Mouse (Mus musculus) neutrophil, adult 5-6 weeks (primary cell): ENCODE data around the gene Tnfsf13. TPM values are rescaled to one million over a fixed set of nuclear protein-coding genes. Genes with fewer than 3 reads are reported as not detected.

Source experiments
- ATAC-seq: fragments of 151-379, 151-347 bp; 2 replicates; pipeline ENCODE4 v1.8.0; 2017; ENCODE audit warnings: mild to moderate bottlenecking, moderate TSS enrichment; ENCODE audit not compliant: insufficient number of reproducible peaks, poor library complexity, low FRiP score, severe bottlenecking; ENCODE audit errors: extremely low read depth
- total RNA-seq: library from RNA; stranded (forward); fragments of 200-1000 nt; gene quantifications from 2 replicates; pipeline ENCODE4 v1.2.3, GENCODE M21; 2017

Gene Tnfsf13
- total RNA-seq, 1 experiment from 2014 or later = 3.7 TPM

GRCm38 (mm10) chr11:69682840-69683533 lies 2.6 kb downstream of the Tnfsf13 start:
- peak; percentile 66; the same call in 1 of the 2 replicates for ATAC-seq

- no peak for ATAC-seq
Observed at GRCm38 (mm10) chr11:69682209-69682839, 3.3 kb downstream of the Tnfsf13 start.

DNA sequence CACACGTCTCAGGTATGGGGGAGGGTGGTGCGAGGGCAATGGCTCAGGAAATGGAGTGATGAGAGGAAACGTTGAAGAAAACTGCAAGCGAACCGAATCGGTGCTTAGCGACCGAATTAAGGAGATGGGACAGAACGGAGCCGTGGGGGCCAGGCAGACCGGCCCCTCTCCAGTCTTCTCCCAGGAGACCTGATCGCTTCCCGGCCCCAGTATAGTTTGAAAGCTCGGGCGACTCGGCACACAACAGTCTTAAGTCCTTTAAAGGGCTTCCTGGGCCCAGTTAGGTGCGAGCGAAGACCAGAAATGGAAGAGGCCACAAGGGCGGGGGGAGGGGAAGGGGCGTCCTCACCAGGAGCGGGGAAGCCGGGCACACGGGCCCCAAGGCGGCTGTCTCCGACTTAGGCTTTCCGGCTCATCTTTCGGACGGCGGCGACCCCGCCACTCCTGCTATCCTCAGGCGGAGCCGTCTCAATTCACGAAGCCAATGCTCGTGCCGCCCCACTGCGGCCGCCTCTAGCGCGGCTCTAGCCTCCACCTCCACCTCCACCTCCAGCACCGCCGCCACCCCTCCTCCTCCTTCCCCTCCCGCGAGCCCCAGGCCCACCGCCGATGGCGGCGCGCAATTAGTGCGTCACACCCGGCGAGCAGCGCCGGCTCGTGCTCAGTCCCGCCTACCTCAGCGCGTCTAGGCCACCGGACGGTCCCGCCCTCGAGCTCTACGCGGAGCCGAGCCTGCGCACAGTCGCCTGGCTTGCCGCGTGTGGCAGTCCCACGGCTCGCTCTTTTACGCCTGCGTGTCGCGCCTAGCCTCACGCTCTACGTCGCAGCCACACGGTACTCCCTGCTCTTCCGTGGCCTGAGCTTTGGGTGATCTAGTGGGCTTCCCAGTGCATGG lies 4.0 kb downstream of the Tnfsf13 start, which contains the start of gene Senp3:
Gene Senp3, minus strand, starts transcription at position 771 of the 895 bp plus-strand sequence.
- peak; percentile 84 for ATAC-seq

GRCm38 (mm10) chr11:69680136-69680855 lies 5.3 kb downstream of the Tnfsf13 start:
- ATAC-seq = no peak

DNA sequence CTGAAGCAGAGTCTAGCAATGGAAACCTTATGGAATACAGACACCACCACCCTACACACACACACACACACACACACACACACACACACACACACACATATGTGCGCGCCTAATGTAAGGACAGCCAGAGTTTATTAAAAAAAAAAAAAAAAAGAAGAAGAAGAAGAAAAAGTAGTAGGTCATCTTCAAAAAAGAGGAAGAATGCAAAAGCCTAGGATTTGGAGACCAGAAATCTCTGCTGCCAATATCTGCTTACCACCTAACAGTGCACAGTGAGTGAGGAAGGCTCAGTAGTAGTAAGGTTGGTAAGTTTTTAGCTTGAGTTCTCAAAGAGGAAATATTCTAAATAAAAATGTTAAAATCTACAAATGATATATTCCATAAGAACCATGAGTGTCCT lies 6.4 kb downstream of the Tnfsf13 start:
- ATAC-seq = no peak

GRCm38 (mm10) chr11:69672211-69672706 lies 13.3 kb downstream of the Tnfsf13 start, which contains the start of gene Eif4a1:
Gene Eif4a1 (minus strand): TSS chr11:69672423.
- peak; percentile 88 for ATAC-seq

DNA sequence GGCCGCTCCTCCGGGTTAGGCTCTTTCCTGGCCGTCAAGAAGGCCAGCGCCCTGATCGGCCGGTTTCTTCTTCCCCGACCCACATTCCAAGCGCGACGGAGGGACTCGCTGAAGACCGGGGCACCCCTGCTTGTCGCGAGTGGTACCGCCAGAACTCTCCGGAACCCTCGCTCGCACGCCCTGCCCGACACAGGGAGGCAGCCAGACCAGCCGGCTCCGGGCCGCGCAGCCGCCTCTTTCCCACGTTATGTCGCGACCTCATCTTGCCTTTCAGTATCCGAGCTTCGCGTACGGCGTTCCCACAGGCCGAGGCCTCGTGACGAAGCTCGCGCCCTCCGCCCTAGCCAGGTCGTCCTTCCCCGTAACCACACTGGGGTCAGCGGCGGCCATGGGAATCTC lies 13.9 kb downstream of the Tnfsf13 start:
- ATAC-seq = no peak

- ATAC-seq = peak; percentile 65
Observed at GRCm38 (mm10) chr11:69670786-69671725, 14.5 kb downstream of the Tnfsf13 start.

GRCm38 (mm10) chr11:69666665-69667005 lies 18.9 kb downstream of the Tnfsf13 start:
- no peak for ATAC-seq

DNA sequence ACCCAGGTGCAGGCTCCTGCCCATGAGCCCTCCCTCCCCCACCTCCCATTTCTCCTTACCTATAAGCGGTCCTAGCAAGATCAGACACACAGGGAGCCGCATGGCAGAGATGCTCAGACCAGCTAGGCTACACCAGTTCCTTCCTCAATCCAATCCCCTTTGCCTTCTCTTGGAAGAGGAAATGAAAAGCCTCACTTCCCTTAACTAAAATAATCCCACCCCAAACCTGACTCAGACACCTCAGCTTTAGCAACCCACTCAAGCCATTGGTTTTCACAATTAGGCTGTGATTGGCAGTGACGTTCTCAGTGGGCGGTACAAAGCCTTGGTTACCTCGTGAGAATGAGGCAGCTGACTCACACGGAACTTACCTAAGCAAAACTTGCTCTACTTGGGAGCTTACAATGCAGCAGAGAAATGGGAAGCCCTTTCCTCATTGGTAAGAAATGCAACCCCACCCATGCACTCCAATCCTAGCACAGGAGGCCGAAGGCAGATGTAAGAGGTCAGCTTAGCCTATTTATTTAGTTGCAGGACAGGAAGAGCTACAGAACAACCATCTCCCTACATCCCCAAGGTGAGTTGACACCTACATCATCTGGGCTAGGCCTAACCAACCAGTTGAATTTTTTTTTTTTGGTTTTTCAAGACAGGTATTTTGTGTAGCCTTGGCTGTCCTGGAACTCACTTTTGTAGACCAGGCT lies 19.5 kb downstream of the Tnfsf13 start, which contains the start of gene Cd68:
Gene Cd68, minus strand, starts transcription at position 193 of the 704 bp plus-strand sequence.
- peak; percentile 76 for ATAC-seq

GRCm38 (mm10) chr11:69665457-69665960 lies 20.1 kb downstream of the Tnfsf13 start:
- no peak for ATAC-seq

DNA sequence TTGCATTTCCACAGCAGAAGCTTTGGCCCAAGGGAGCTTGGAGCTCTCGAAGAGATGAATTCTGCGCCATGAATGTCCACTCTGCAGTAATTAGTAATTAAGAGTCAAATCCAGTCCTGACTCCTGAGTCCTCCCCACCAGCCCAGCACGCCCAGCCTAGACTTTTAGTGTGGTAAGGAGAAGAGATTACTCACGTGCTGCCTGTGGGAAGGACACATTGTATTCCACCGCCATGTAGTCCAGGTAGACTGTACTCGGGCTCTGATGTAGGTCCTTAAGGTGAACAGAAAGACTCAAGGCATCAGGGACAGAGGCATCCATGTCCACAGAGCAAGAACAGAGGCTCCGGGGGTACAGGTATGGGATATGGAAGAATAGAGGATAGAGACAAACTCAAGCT lies 20.7 kb downstream of the Tnfsf13 start:
- no peak for ATAC-seq

GRCm38 (mm10) chr11:69663795-69664194 lies 21.8 kb downstream of the Tnfsf13 start:
- no peak for ATAC-seq

DNA sequence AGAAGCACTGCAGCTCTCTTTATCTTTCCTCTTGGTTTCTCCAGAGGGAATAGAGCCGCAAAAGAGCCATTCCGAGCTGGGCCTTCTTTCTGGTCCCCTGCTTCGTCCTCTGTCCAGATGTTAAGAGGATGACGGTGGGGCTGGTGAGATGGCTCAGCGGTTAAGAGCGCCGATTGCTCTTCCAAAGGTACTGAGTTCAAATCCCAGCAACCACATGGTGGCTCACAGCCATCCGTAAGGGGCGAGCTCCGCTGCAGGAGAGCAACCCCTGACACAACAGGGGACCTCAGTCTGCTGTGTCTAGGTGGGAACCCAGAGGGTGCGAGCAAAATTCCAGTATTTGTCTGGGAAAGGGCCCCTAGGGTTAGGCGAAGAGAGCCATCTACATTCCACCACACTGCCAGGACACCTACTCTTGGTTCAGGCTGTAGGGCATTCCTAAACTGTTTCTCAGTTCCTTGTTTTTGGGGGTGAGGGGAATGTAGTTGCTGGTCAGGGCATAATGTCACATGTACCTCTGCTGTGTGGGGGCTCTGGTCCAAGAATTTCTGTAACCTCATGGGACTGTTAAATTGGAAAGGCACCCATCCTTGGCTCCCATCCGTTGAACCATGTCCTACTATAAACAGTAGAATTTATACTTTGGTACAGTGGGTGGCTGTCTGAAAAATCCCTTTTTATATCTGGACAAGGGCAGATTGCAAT lies 22.5 kb downstream of the Tnfsf13 start:
- ATAC-seq = no peak

GRCm38 (mm10) chr11:69662213-69662966 lies 23.2 kb downstream of the Tnfsf13 start, which contains the start of gene Mpdu1:
Gene Mpdu1 (minus strand): TSS chr11:69662642.
- ATAC-seq = peak; percentile 78
